Mouse (Mus musculus): ENCODE results near the gene Fads3. TPM values are rescaled to one million over a fixed set of nuclear protein-coding genes. Genes with fewer than 3 reads are reported as not detected.

Fads3 gene
- 10 to 100 TPM; 26.3 to 27.9 TPM for total RNA-seq (2021)

DNA sequence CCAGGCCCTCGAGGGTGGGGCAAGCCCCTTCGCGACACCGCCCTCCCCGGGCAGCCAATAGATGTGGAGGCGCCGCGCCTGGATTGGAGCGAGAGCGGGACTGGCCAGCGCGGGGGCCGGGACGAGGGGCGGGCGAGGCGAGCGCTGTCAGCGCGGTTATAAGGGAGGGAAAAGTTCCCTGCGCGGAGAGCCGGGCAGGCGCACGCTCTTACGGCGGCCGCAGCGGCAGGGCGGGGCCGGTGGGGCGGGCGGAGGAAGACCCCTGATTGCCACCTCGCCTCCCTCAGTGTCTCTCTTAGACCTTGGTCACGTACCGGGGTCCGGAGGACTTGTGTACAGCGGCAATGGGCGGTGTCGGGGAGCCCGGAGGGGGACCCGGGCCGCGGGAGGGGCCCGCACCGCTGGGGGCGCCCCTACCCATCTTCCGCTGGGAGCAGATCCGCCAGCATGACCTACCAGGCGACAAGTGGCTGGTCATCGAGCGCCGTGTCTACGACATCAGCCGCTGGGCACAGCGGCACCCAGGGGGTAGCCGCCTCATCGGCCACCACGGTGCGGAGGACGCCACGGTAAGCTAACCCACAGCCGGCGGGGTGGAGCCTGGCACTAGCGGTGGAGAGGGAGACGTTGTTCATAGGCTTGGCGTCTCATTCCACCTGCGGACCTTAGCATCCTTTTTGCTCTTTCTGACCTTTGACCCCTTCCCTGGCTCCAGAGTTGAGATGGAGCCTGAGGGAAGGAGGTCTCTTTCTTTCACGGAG, at the start of gene Fads3:
TSS of gene Fads3 (plus strand) at position 182 of the 761 bp plus-strand sequence.
- peak; percentile 57 to 67 for DNase-seq (ENCODE audit: extremely low spot score in 1 of 2, low spot score in 1 of 2)

DNA sequence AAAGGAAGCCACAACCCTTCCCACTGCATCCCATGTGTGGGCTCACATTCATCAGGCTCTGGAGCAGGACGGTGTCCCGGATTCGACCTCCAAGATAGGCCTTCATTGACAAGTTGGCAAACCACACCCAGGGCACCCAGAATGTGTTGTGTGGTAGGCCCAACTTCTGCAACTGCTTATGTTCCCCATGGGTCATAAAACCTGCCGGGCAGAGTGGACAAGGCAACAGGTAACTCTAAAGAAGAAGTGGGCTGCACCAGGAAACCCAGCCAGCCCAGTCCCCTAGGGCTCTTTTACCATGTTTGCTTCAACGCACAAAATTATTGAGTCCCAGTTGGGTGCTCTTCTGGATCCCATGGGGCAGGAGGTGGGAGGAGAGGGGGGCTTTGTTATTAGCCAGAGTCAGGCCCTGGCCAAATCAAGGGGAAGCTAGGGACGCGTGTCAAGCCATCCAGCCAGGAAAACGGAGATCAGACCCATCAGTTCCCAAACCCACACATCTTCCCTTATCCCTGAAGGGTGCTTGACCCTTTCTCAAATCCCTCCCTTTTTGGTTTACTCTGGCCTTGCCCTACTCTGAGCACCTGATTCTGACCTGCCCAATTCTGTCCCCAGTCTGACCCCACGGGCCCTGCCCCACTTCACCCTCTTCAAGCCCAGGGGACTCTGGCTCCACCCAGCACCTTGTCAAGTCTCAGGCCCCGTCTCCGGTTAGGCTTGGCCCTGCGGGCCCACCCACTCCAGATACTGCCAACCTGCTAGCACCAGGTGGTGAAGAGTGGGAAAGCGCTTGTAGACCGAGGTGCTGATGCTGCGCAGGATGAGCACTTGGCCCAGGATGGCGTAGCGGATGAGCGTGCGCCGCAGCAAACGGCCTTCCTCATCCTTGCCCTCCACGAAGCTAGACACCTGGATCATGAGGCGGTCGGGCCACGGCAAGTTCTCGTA, 49.1 kb upstream of the Fads3 start:
- no peak for DNase-seq (ENCODE audit: extremely low spot score in 1 of 2, low spot score in 1 of 2)

DNA sequence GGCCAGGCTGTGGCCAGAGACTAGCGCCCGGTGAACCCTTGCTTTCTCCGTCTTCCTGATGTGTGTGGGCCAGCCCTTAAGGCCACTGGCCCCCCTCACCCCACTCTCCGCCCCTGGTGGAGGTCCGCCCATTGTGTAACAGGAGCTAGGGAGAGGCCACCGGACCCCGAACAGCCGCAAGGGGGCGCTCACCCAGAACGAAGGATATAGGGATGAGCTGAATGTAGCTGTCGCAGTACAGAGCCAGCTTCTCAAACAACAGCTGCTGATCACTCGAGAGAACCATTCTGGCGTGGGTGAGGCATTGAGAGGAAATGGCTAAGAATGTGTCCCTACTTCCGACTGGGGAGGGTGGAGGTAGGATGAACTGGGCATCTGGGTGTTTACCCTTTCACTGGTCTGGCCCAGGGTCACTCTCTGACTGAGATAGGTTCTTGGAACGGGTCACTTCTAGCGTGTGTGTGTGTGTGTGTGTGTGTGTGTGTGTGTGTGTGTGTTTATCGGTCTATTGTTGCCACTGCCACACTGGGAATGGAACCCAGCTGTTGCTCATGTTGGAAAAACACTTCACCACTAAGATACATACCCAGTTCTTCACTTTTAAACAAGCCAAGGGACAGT, 48.2 kb upstream of the Fads3 start:
- DNase-seq (ENCODE audit: extremely low spot score in 1 of 2, low spot score in 1 of 2): peak; percentile 86 to 92

DNA sequence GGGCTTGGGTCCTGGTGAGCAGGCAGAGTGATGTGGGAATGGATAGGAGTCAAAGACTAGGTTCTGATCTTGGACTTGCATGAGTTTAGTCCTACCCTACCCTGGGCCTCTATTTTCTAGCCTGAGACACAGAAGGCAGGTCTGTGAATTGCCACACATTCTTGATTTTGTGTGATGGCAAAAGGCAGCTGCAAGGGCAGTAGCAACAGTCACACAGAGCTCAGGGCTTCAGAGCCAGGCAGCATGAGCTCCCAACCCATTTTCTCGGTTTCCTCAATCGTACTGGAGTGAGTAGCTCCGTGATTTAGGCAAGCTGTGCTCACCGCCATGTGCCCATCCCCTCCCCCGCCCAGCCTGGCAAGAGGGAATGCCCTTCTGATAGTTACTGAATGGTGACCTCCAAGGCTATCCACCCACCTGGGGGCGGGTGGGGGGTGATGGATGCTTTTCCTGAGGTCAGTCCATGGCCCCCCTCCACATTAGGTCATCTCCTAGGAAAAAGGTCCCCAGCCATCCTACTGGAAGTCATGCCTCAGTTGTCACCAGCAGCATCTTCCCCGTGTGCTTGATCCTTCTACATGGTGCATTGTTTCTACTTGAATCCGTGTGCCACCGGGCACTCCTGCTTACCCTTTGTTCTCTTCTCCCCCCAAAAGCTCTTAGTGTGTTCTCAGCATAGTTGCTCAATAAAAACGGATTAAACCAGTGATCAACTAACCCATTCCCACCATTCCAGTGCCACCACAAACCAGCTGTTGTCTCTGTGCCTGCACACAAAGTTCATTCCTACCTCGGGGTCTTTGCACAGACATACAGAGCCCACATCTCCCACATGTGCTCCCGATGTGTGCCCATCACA, 43.9 kb upstream of the Fads3 start:
- no peak for DNase-seq (ENCODE audit: extremely low spot score in 1 of 2, low spot score in 1 of 2)

DNA sequence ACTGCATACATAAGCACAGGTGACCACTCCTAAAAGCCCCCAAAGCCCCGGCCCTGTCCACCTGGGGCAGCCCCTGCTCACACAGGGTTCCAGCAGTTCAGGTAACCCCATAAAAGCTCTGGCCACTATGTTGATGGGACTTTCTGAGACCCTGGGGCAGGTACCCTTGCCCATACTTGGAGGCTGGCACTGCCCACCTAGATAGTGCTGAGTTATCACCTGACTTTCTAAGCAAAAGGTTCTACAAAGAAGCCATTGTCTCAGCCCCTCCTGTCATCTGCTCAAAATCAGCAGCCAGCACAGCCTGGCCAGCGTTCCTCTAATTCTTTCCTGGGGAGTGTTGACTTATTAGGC, 43.3 kb upstream of the Fads3 start:
- no peak for DNase-seq (ENCODE audit: extremely low spot score in 1 of 2, low spot score in 1 of 2)

DNA sequence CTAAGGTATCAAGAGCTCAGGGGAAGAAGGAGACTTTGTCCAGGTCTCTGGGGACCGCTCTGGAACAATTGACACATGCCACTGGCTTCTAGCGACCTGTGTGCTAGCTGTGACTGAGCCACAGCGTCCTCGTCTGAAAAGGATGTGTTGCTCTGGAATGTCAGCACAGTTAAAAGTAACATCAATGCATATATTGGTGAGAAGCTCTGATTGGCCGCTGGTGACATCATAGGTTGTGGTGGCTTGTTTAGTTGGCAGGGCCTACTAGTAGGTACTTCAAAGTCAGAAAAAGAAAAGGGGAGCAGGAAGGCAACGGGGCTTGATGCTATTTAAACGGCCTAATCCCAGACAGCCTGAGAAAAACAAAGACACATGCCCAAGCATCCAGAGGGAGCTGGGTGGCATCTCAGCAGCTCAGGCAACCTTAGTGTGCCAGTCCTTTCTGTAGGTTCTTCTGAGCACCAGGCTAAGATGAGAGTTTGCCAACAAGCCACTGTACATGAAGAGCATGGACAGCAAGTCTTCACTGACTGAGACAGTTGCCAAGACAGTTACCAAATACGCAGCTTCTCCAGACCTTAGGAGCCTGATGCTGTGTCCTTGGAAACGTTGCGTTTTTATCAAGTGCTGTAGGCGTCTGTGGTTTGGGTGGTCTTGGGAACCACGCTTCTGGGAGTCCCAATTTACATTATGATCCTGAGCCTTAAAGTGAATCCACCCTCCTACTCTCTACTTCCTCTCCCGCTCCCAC, 42.5 kb upstream of the Fads3 start:
- DNase-seq (ENCODE audit: extremely low spot score in 1 of 2, low spot score in 1 of 2): no peak

DNA sequence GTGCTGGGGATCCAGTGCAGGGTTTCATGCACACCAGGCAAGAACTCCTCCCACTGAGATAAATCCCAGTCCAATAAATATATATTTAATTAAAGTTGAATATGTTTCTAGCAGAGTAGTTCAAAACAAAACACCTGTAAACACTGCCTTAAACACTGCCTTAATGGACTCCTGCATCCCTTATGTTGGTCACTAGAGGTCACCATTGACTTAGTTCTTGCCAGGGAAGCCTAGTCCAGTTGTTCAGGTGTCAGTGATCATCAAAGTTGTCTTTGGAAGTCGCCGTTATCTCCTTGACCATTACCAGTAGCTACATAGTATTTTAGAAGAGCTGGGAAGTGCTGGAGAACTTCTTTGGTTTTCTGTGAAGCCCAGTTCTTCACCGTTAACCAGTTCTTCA, 41.0 kb upstream of the Fads3 start:
- DNase-seq (ENCODE audit: extremely low spot score in 1 of 2, low spot score in 1 of 2): no peak

DNA sequence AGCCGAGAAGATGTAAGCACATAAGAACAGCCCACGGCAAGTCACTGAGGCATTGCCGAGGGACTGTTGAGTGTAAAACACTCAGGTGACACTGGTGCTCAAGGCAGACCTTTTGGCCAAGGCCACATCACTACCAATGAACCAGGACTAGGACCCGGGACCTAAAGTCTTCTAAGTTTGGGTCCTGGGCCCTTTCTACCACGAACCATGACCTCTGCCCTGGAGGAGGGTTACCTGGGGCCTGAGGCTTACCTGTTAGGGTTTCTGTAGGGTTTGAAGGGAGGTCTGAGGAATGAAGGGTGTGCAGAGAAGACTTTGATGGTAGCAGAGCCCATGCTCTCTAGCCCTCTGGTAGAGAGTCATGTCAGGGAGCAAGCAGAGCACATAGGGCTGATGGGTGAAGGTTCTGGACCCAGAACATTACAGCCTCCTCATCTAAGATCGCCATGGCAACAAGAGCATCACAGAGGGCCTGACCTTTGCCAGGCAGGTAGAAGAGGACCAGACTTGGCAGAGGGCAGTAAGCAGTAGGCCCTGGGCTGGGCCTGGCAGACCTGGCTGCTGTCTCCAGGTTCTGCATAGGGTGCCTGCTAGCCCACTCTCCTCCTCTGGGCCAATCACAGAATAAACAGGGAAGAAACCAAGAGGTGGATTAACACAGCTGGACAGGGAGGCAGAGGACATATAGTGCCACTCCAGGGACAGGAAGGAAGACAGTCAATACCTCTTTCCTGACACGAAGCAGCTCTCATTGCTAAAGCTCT, 40.0 kb upstream of the Fads3 start, which contains the start of the genes Best1 and Rab3il1:
TSS of gene Best1 (minus strand) at position 428 of the 764 bp plus-strand sequence.
TSS of gene Rab3il1 (plus strand) at position 464 of the 764 bp plus-strand sequence.
- DNase-seq (ENCODE audit: extremely low spot score in 1 of 2, low spot score in 1 of 2): no peak

DNA sequence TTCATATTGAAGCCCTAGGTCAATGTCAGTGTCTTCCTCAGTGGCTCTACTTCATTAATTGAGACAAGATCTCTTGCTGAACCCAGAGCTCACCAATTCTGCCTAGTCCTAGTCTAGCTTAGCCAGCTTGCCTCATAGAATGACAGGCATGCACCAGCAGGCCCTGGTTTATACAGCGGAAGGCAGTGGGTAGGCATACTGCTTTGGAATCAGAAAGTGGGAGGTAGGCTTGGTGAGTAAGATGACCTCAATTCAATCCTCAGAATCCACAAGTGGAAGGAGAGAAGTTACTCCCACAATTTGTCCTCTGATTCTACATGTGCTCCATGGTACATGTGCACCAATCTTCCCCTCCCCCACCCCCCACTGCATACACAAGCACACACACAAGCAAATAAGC, 37.7 kb upstream of the Fads3 start:
- no peak for DNase-seq (ENCODE audit: extremely low spot score in 1 of 2, low spot score in 1 of 2)

DNA sequence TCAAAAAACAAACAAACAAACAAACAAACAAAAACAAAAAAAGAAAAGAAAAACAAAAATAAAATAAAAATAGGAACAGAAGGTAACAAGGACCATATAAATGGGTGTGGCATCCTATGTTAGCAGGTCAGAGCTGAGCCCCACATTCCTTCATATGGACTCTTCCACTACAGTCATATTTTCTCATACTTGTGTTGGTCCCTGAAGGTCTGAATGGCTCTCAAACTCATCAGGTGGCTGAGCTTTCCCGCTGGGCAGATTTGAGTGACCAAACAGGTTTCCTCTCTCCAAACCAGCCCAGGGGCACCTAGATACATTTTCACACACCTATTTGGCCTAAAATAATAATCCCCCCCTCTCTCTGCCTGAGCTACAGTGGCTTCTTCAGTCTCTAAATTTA, 30.0 kb upstream of the Fads3 start:
- no peak for DNase-seq (ENCODE audit: extremely low spot score in 1 of 2, low spot score in 1 of 2)

DNA sequence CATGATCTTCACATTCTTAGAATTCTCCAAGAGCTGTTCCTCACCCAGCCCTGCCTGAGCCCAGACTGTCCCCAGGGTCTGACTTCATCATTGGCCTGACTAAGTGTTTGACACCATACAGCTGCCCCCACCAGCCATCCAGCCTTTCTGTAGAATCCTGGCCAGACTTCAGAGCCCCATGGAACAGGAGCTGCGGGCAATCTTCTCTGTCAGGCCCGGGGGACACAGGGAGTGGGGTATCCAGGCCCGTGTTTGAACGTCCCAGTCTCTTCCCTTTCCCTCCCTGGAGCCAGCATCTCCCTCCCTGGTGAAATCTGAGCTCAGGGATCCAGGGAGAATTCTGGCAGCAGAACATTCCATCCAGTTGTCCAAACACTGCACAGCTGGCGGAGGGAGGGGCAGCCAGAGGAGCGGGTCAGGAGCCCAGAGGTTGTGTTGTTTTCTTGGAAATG, 28.5 kb upstream of the Fads3 start:
- no peak for DNase-seq (ENCODE audit: extremely low spot score in 1 of 2, low spot score in 1 of 2)

DNA sequence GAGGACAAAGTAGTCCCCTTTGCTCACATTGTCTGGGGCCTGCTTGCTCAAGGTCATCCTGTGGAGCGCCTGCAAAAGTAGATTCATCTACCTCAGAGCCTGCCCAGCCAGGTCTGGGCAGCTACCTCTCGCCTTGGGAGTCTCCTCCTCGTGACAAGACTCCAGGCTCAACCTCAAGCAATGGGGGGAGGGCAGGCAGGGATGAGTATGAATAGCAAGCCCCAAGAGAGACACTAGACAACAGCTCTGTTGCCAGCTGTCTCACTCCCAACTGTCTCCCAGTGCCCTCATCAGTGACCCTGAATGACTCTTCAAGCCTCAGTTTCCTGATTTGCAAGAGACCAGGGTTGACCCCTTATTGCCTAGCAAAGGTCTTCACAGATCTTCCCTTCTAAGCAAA, 28.0 kb upstream of the Fads3 start:
- DNase-seq (ENCODE audit: extremely low spot score in 1 of 2, low spot score in 1 of 2): no peak

DNA sequence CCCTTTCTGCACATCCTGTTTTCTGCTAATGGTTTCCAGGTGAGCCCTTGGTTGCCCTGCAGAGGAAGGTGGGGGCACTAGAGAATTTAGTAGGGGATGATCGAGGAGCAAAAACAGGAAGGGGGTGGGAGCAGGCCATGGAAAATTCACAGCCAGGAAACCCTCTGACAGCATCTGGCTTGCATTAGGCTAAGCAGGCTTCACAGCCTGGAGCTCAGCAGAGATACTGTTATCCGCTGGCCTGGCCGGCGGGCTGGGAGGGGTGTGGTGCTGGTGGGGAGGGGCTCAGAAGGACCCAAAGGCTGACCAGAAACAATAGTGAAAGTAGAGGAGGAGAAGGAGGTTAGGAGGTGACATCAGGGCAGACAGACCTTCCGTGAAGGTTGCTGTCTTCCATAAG, 27.5 kb upstream of the Fads3 start:
- DNase-seq (ENCODE audit: extremely low spot score in 1 of 2, low spot score in 1 of 2): no peak

DNA sequence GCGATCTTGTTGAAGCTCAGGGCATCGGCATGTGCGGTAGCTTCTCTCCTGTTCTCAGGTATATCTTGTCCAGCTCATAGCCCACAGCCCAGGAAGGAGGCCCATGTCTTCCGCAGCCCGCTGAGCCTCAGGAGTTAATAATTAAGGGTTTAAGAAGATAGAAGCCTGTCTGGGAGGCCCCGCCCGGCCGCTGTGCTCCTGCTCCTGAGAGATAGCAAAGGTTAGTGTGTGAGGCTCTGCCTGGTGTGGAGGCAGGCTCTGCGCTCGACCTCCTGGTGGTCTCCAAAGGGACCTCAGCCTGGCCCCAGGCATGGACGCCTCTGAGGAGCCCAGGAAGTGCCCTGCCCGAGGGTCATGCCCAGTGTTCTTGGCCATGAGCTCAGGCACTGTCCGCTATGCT, 26.5 kb upstream of the Fads3 start:
- DNase-seq (ENCODE audit: extremely low spot score in 1 of 2, low spot score in 1 of 2): no peak

DNA sequence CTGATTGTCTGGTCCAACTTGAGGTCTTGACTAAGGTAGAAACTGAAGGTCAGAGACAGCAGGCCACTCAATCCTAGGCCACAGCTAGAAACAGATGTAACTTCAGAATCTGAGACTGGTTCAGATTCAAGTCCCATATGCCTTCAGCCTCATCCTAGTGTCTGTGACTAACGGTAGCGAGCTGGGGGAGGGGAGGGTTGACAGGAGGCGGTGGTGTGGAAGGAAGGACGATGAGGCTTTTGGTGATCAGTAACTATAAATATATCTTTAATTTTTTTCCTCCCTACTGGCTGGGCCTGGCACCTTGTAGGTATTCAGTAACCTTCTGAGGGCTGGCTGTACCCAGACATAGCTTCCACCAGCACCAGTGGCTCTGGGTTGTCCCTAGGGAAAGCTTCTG, 25.9 kb upstream of the Fads3 start:
- DNase-seq (ENCODE audit: extremely low spot score in 1 of 2, low spot score in 1 of 2): no peak

DNA sequence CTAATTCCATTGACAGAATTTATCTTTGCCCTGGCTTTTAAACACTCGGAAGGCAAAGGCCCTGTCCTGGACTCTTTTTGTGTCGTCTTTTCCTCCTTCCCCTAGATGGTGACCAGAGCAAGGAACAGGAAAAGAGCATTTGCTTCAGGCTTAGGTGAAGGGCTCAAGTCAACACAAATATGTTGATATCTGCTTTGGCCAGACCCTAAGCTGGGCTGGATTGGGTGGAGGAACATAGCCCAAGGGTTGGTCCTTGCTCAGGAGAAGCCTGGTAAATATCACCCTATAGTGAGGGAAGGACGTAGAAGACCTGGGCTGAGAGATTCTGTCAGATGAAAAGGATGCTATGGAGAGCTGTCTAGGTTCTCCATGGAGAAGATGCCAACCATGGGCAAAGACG, 25.2 kb upstream of the Fads3 start:
- no peak for DNase-seq (ENCODE audit: extremely low spot score in 1 of 2, low spot score in 1 of 2)

DNA sequence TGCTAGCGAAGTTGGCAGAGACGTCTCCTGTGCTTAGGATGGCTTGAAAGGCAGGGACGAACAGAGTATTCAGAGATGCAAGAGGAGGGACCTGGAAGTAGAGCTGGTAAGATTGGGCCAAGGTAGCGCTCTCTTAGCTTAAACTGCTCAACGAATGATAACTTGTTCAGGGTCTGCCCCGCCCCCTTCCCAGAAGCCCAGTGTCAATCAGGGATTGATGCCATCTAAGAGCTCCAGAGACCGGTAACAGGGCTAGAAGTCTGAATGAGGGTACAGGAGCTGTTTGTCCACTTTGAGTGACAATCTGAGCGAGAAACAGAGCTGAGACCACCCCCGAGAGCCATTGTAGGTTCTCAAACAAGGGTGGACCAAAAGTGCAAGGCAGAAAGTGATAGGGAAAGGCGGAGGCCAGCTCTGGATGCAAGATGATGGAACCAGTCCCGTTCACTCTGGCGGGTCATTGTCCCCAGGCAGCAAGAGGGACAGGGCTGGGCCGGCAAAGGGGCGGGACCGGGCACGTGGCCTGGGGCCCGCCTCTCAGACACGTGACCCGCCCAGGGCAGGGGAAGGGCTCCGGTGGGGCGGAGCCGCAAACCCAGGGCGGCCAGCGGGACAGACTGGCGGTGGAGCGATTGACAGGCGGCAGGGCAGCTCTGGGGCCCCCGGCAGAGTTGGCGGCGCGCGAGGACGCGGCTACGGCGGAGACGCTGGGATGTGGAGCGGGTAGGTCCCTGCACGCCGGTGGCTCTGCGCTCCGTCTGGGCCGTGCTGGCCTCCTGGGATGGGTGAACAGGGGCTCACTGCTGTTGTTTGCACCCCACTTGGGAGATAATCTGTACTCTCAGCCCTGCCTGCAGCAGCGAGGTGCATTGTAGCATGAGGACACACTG, 23.5 kb upstream of the Fads3 start:
- DNase-seq (ENCODE audit: extremely low spot score in 1 of 2, low spot score in 1 of 2): peak; percentile 62 to 70

DNA sequence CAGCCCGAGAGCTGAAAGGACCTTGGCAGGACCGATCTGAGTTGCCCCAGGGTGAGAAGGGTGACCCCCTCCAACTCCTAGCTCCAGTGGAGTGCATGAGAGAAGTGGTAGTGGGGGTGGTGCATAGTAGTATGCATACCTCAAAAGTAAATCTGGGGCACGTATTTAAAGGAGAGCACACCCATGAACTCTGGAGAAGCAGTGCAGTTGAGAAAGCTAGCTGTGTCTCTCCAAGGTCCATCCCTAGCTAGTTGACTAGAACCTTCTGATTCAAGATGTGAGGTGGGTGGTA, 22.9 kb upstream of the Fads3 start:
- DNase-seq (ENCODE audit: extremely low spot score in 1 of 2, low spot score in 1 of 2): no peak
